Mouse (Mus musculus): ENCODE results near the gene Mfsd4b1. TPM values are rescaled to one million over a fixed set of nuclear protein-coding genes. Genes with fewer than 3 reads are reported as not detected.

The Mfsd4b1 gene
- polyA plus RNA-seq, 1 experiment from 2014 or later = 12.0 TPM

- H3K36me3 ChIP-seq (ENCODE audit: insufficient read depth, low read length) = no peaks in the 10 kb centered on the region
Observed at GRCm38 (mm10) chr10:40061926-40062325, 36.9 kb upstream of the Mfsd4b1 start.

GRCm38 (mm10) chr10:40058786-40059120 is 33.7 kb upstream of the Mfsd4b1 start:
- H3K4me1 ChIP-seq (ENCODE audit: insufficient read depth, low read length) = peaks cover 28% of the 10 kb centered on the region
- H3K9me3 ChIP-seq (ENCODE audit: low read length) = no peaks in the 10 kb centered on the region
- no peak overlapping the region for H3K4me2 ChIP-seq (replicated peaks; ENCODE audit: low read depth, low read length)
- ATAC-seq (ENCODE audit: low FRiP score, low TSS enrichment) = no peak
- peak overlapping the region; percentile 79 for H3K27ac ChIP-seq (ENCODE audit: low read length)
- WGBS = 23% methylated on average over 3 of the region's 3 CpGs
- no peaks in the 10 kb centered on the region for H3K36me3 ChIP-seq (ENCODE audit: insufficient read depth, low read length)
- no peak overlapping the region for H3K9ac ChIP-seq (replicated peaks; ENCODE audit: low read length)
- no peaks in the 10 kb centered on the region for H3K27me3 ChIP-seq (ENCODE audit: insufficient read depth, low read length)
- no peak overlapping the region for H3K4me3 ChIP-seq (ENCODE audit: low read length)

More at GRCm38 (mm10) chr10:40061926-40062325, 36.9 kb upstream of the Mfsd4b1 start:
- Histone ChIP-seq H3K9ac (replicated peaks; ENCODE audit: low read length) (no peak overlapping the region), H3K4me3 (ENCODE audit: low read length) (no peak overlapping the region), H3K4me1 (ENCODE audit: insufficient read depth, low read length) (peaks cover 34% of the 10 kb centered on the region), H3K27ac (ENCODE audit: low read length) (peak overlapping the region; percentile 77), H3K9me3 (ENCODE audit: low read length) (no peaks in the 10 kb centered on the region), H3K4me2 (replicated peaks; ENCODE audit: low read depth, low read length) (no peak overlapping the region), H3K27me3 (ENCODE audit: insufficient read depth, low read length) (no peaks in the 10 kb centered on the region)
- ATAC-seq (ENCODE audit: low FRiP score, low TSS enrichment) = no peak
- 68% methylated on average over 5 of the region's 5 CpGs for WGBS

GRCm38 (mm10) chr10:40058062-40058785 is 33.2 kb upstream of the Mfsd4b1 start:
- Histone ChIP-seq H3K9me3 (ENCODE audit: low read length) (no peaks in the 10 kb centered on the region), H3K27ac (ENCODE audit: low read length) (peak overlapping the region; percentile 79), H3K4me1 (ENCODE audit: insufficient read depth, low read length) (peaks cover 28% of the 10 kb centered on the region), H3K4me2 (replicated peaks; ENCODE audit: low read depth, low read length) (no peak overlapping the region), H3K9ac (replicated peaks; ENCODE audit: low read length) (no peak overlapping the region), H3K27me3 (ENCODE audit: insufficient read depth, low read length) (no peaks in the 10 kb centered on the region), H3K4me3 (ENCODE audit: low read length) (no peak overlapping the region), H3K36me3 (ENCODE audit: insufficient read depth, low read length) (no peaks in the 10 kb centered on the region)
- WGBS = 32% methylated on average over 6 of the region's 6 CpGs
- peak; percentile 49; the same call in 1 of the 2 replicates for ATAC-seq (ENCODE audit: low FRiP score, low TSS enrichment)

- ATAC-seq (ENCODE audit: low FRiP score, low TSS enrichment) = no peak
- WGBS = 31% methylated on average over 2 of the region's 2 CpGs
- Histone ChIP-seq H3K4me2 (replicated peaks; ENCODE audit: low read depth, low read length) (no peak overlapping the region), H3K27ac (ENCODE audit: low read length) (peak overlapping the region; percentile 22; the same call in 1 of the 2 replicates), H3K4me3 (ENCODE audit: low read length) (no peak overlapping the region), H3K9ac (replicated peaks; ENCODE audit: low read length) (no peak overlapping the region), H3K36me3 (ENCODE audit: insufficient read depth, low read length) (no peaks in the 10 kb centered on the region), H3K9me3 (ENCODE audit: low read length) (no peaks in the 10 kb centered on the region), H3K27me3 (ENCODE audit: insufficient read depth, low read length) (no peaks in the 10 kb centered on the region), H3K4me1 (ENCODE audit: insufficient read depth, low read length) (peaks cover 28% of the 10 kb centered on the region)
Observed at GRCm38 (mm10) chr10:40057615-40058014, 32.5 kb upstream of the Mfsd4b1 start.

GRCm38 (mm10) chr10:40054455-40054854 is 29.4 kb upstream of the Mfsd4b1 start:
- Histone ChIP-seq H3K27ac (ENCODE audit: low read length) (no peak overlapping the region), H3K9me3 (ENCODE audit: low read length) (no peaks in the 10 kb centered on the region), H3K9ac (replicated peaks; ENCODE audit: low read length) (no peak overlapping the region), H3K4me1 (ENCODE audit: insufficient read depth, low read length) (peaks cover 13% of the 10 kb centered on the region; the same call in 1 of the 2 replicates), H3K4me3 (ENCODE audit: low read length) (no peak overlapping the region), H3K27me3 (ENCODE audit: insufficient read depth, low read length) (no peaks in the 10 kb centered on the region), H3K4me2 (replicated peaks; ENCODE audit: low read depth, low read length) (no peak overlapping the region), H3K36me3 (ENCODE audit: insufficient read depth, low read length) (no peaks in the 10 kb centered on the region)
- 86% methylated on average over 8 of the region's 8 CpGs for WGBS
- ATAC-seq (ENCODE audit: low FRiP score, low TSS enrichment) = no peak

GRCm38 (mm10) chr10:40053896-40054295 is 28.8 kb upstream of the Mfsd4b1 start:
- Histone ChIP-seq H3K27me3 (ENCODE audit: insufficient read depth, low read length) (no peaks in the 10 kb centered on the region), H3K4me3 (ENCODE audit: low read length) (no peak overlapping the region), H3K9ac (replicated peaks; ENCODE audit: low read length) (no peak overlapping the region), H3K27ac (ENCODE audit: low read length) (no peak overlapping the region), H3K4me1 (ENCODE audit: insufficient read depth, low read length) (peaks cover 13% of the 10 kb centered on the region; the same call in 1 of the 2 replicates), H3K9me3 (ENCODE audit: low read length) (no peaks in the 10 kb centered on the region), H3K36me3 (ENCODE audit: insufficient read depth, low read length) (no peaks in the 10 kb centered on the region), H3K4me2 (replicated peaks; ENCODE audit: low read depth, low read length) (no peak overlapping the region)
- no peak for ATAC-seq (ENCODE audit: low FRiP score, low TSS enrichment)
- 90% methylated on average over 4 of the region's 4 CpGs for WGBS

GRCm38 (mm10) chr10:40053257-40053895 is 28.3 kb upstream of the Mfsd4b1 start:
- Histone ChIP-seq H3K9ac (replicated peaks; ENCODE audit: low read length) (no peak overlapping the region), H3K4me1 (ENCODE audit: insufficient read depth, low read length) (peaks cover 10% of the 10 kb centered on the region; the same call in 1 of the 2 replicates), H3K4me2 (replicated peaks; ENCODE audit: low read depth, low read length) (no peak overlapping the region), H3K36me3 (ENCODE audit: insufficient read depth, low read length) (no peaks in the 10 kb centered on the region), H3K27ac (ENCODE audit: low read length) (no peak overlapping the region), H3K4me3 (ENCODE audit: low read length) (no peak overlapping the region), H3K27me3 (ENCODE audit: insufficient read depth, low read length) (no peaks in the 10 kb centered on the region), H3K9me3 (ENCODE audit: low read length) (no peaks in the 10 kb centered on the region)
- peak; percentile 47; the same call in 1 of the 2 replicates for ATAC-seq (ENCODE audit: low FRiP score, low TSS enrichment)
- 55% methylated on average over 3 of the region's 3 CpGs for WGBS

- Histone ChIP-seq H3K27me3 (ENCODE audit: insufficient read depth, low read length) (no peaks in the 10 kb centered on the region), H3K27ac (ENCODE audit: low read length) (no peak overlapping the region), H3K36me3 (ENCODE audit: insufficient read depth, low read length) (no peaks in the 10 kb centered on the region), H3K9ac (replicated peaks; ENCODE audit: low read length) (no peak overlapping the region), H3K4me2 (replicated peaks; ENCODE audit: low read depth, low read length) (no peak overlapping the region), H3K4me3 (ENCODE audit: low read length) (no peak overlapping the region), H3K9me3 (ENCODE audit: low read length) (no peaks in the 10 kb centered on the region), H3K4me1 (ENCODE audit: insufficient read depth, low read length) (peaks cover 1% of the 10 kb centered on the region; the same call in 1 of the 2 replicates)
- WGBS = 72% methylated on average over 3 of the region's 3 CpGs
- no peak for ATAC-seq (ENCODE audit: low FRiP score, low TSS enrichment)
Observed at GRCm38 (mm10) chr10:40051997-40052396, 26.9 kb upstream of the Mfsd4b1 start.

GRCm38 (mm10) chr10:40050763-40051162 is 25.7 kb upstream of the Mfsd4b1 start:
- no peak overlapping the region for H3K27ac ChIP-seq (ENCODE audit: low read length)
- H3K36me3 ChIP-seq (ENCODE audit: insufficient read depth, low read length) = no peaks in the 10 kb centered on the region
- ATAC-seq (ENCODE audit: low FRiP score, low TSS enrichment) = no peak
- no peak overlapping the region for H3K4me3 ChIP-seq (ENCODE audit: low read length)
- H3K27me3 ChIP-seq (ENCODE audit: insufficient read depth, low read length) = no peaks in the 10 kb centered on the region
- H3K9ac ChIP-seq (replicated peaks; ENCODE audit: low read length) = no peak overlapping the region
- 83% methylated on average over 2 of the region's 2 CpGs for WGBS
- H3K9me3 ChIP-seq (ENCODE audit: low read length) = no peaks in the 10 kb centered on the region
- H3K4me1 ChIP-seq (ENCODE audit: insufficient read depth, low read length) = no peaks in the 10 kb centered on the region
- no peak overlapping the region for H3K4me2 ChIP-seq (replicated peaks; ENCODE audit: low read depth, low read length)

- 9% methylated on average over 4 of the region's 4 CpGs for WGBS
- 0 out of 2 replicates have a peak, but pooled peaks have one; percentile 46 for ATAC-seq (ENCODE audit: low FRiP score, low TSS enrichment)
Observed at GRCm38 (mm10) chr10:40041339-40041738, 16.3 kb upstream of the Mfsd4b1 start.

More at GRCm38 (mm10) chr10:40041339-40041738, 16.3 kb upstream of the Mfsd4b1 start:
- Histone ChIP-seq H3K9me3 (ENCODE audit: low read length) (no peaks in the 10 kb centered on the region), H3K4me2 (replicated peaks; ENCODE audit: low read depth, low read length) (no peak overlapping the region), H3K4me1 (ENCODE audit: insufficient read depth, low read length) (no peaks in the 10 kb centered on the region), H3K9ac (replicated peaks; ENCODE audit: low read length) (no peak overlapping the region), H3K27ac (ENCODE audit: low read length) (no peak overlapping the region), H3K4me3 (ENCODE audit: low read length) (no peak overlapping the region), H3K36me3 (ENCODE audit: insufficient read depth, low read length) (no peaks in the 10 kb centered on the region), H3K27me3 (ENCODE audit: insufficient read depth, low read length) (no peaks in the 10 kb centered on the region)

Data from kidney, embryonic 16.5 days (tissue).